Mouse (Mus musculus): ENCODE measurements around the gene Wdsub1. TPM values are rescaled to one million over a fixed set of nuclear protein-coding genes. Genes with fewer than 3 reads are reported as not detected.

Gene Wdsub1
- total and polyA plus RNA-seq, 3 experiments, result 8.2 to 13.5 (median 12.9) TPM

DNA sequence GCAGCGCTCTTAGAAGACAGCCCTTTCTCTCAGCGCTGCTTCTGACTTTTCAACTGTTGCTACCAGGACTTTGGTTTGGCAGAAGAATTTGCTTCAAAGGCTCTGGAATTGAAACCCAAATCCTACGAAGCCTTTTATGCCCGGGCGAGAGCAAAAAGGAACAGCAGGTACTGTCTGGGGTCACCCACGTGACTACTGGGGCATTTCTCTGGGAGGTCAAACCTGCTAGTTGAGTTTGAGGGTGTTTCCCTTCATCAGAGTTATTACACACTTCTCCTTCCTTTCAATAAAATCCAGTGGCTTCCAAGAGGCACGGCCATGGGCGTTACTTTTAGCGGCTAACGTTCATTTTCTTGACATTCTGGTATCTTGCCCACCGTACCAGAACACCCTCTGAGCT lies 40.4 kb downstream of the Wdsub1 start:
- no peaks in the 10 kb centered on the region for H3K27me3 ChIP-seq (replicated peaks)
- in situ Hi-C loops (cut with MboI; ENCODE audit: low pct_ligation_motif_present, low pct_unique_long_range_greater_than_20kb, low sequenced_read_pairs) (no loop called here), dilution Hi-C loops (cut with MboI; ENCODE audit: extremely low pct_ligation_motif_present, extremely low pct_unique_long_range_greater_than_20kb, low sequenced_read_pairs) (no loop called here)
- no peak overlapping the region for H3K4me3 ChIP-seq (replicated peaks in 1 of 3; ENCODE audit: low read depth in 2 of 3, low read length in 2 of 3, poor library complexity in 1 of 3)
- no peak for DNase-seq (ENCODE audit: extremely low read depth)
- no peak overlapping the region for H3K9ac ChIP-seq (ENCODE audit: insufficient read depth, low read depth)
- TF ChIP-seq ZKSCAN1 (IDR thresholded peaks at IDR 0.05; ENCODE audit: borderline replicate concordance, low read depth, low read length) (no peak), UBTF (IDR thresholded peaks at IDR 0.05; ENCODE audit: low read depth, low read length) (no peak), NRF1 (IDR thresholded peaks at IDR 0.05; ENCODE audit: low read depth, low read length) (no peak)
- no peak overlapping the region for H3K4me2 ChIP-seq (ENCODE audit: insufficient read depth, low read depth, poor library complexity, severe bottlenecking)
- no peaks in the 10 kb centered on the region for H3K79me2 ChIP-seq (replicated peaks; ENCODE audit: control insufficient read depth, extremely low read depth, insufficient read depth, poor library complexity, severe bottlenecking)
- H3K9me3 ChIP-seq (replicated peaks; ENCODE audit: low read length), result peaks cover 6% of the 10 kb centered on the region
- no peaks in the 10 kb centered on the region for H3K36me3 ChIP-seq (replicated peaks in 1 of 2; ENCODE audit: control insufficient read depth in 1 of 2, insufficient read depth in 1 of 2, low read length in 1 of 2)
- H3K4me1 ChIP-seq (ENCODE audit: control insufficient read depth in 1 of 2, insufficient read depth in 2 of 2), result peaks cover 0 to 13% of the 10 kb centered on the region in 2 experiments; a peak in 2 of 4 replicates
- H3K27ac ChIP-seq (ENCODE audit: insufficient read depth, low read depth), result no peak overlapping the region

DNA sequence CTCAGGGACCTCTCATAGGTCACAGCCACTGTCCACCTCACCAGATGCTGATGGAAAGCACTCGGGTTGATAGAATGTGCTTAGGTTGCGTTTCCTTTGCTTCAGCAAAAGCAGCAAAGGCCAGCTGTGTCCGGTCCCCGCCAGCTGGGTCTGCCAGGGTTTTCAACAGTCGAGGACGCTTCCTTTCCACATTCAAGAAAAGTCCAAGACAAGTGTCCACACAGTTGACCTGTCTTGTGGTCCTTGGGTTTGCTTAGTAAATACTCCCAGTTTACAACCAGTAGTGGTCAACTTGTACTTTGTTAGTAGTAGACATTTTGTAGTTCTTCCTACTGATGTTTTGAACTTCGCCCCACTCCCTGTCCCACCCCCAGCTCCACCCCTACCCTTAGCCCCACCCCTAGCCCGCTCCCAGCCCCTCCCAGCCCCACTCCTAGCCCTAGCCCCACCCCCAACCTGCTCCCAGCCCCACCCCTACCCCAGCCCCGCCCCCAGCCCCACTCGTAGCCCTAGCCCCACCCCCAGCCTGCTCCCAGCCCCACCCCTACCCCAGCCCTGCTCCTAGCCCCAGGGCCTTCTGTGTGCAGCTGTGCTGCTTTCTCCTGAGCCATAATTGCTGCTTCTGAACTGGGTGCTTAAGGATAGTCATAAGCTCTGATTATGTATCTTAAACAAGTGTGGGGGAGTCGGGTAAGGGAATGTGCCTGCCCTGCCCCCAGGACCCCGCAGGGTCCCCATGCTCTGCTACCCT lies 41.0 kb downstream of the Wdsub1 start:
- H3K4me1 ChIP-seq (ENCODE audit: control insufficient read depth in 1 of 2, insufficient read depth in 2 of 2), result peaks cover 0 to 13% of the 10 kb centered on the region in 2 experiments; a peak in 2 of 4 replicates
- H3K36me3 ChIP-seq (replicated peaks in 1 of 2; ENCODE audit: control insufficient read depth in 1 of 2, insufficient read depth in 1 of 2, low read length in 1 of 2), result no peaks in the 10 kb centered on the region
- H3K27me3 ChIP-seq (replicated peaks), result no peaks in the 10 kb centered on the region
- peaks cover 6% of the 10 kb centered on the region for H3K9me3 ChIP-seq (replicated peaks; ENCODE audit: low read length)
- dilution Hi-C loops (cut with MboI; ENCODE audit: extremely low pct_ligation_motif_present, extremely low pct_unique_long_range_greater_than_20kb, low sequenced_read_pairs) (no loop called here), in situ Hi-C loops (cut with MboI; ENCODE audit: low pct_ligation_motif_present, low pct_unique_long_range_greater_than_20kb, low sequenced_read_pairs) (no loop called here)
- no peak overlapping the region for H3K9ac ChIP-seq (ENCODE audit: insufficient read depth, low read depth)
- no peak overlapping the region for H3K27ac ChIP-seq (ENCODE audit: insufficient read depth, low read depth)
- TF ChIP-seq MAZ (IDR thresholded peaks at IDR 0.05; ENCODE audit: low read depth, low read length) (no peak), SMC3 (IDR thresholded peaks at IDR 0.05; ENCODE audit: low read depth, low read length) (no peak), USF1 (IDR thresholded peaks at IDR 0.05; ENCODE audit: low read depth, low read length) (no peak), E2F4 (IDR thresholded peaks at IDR 0.05; ENCODE audit: insufficient replicate concordance, low read depth, low read length) (no peak), HCFC1 (IDR thresholded peaks at IDR 0.05; ENCODE audit: low read depth, low read length) (no peak), EP300 (IDR thresholded peaks at IDR 0.05; ENCODE audit: low read length) (no peak), RAD21 (IDR thresholded peaks at IDR 0.05; ENCODE audit: low read depth, low read length) (no peak), MXI1 (IDR thresholded peaks at IDR 0.05; ENCODE audit: low read depth, low read length) (no peak), RCOR1 (conservative IDR thresholded peaks at IDR 0.05; ENCODE audit: low read depth, low read length) (no peak), CHD2 (IDR thresholded peaks at IDR 0.05; ENCODE audit: low read length) (no peak), KAT2A (IDR thresholded peaks at IDR 0.05; ENCODE audit: insufficient replicate concordance, low read length) (no peak), MAX (IDR thresholded peaks at IDR 0.05; ENCODE audit: low read length) (no peak), IRF4 (IDR thresholded peaks at IDR 0.05; ENCODE audit: low read depth, low read length) (no peak), ZNF384 (IDR thresholded peaks at IDR 0.05; ENCODE audit: low read depth, low read length) (no peak)
- H3K79me2 ChIP-seq (replicated peaks; ENCODE audit: control insufficient read depth, extremely low read depth, insufficient read depth, poor library complexity, severe bottlenecking), result no peaks in the 10 kb centered on the region
- no peak overlapping the region for H3K4me2 ChIP-seq (ENCODE audit: insufficient read depth, low read depth, poor library complexity, severe bottlenecking)
- peak; percentile 26 for DNase-seq (ENCODE audit: extremely low read depth)
- H3K4me3 ChIP-seq (replicated peaks in 1 of 3; ENCODE audit: low read depth in 2 of 3, low read length in 2 of 3, poor library complexity in 1 of 3), result no peak overlapping the region

Data from CH12.LX (cell line).